Mouse (Mus musculus) midbrain, postnatal 0 days (tissue): Measurements from ENCODE around the gene Tnpo2. TPM values are rescaled to one million over a fixed set of nuclear protein-coding genes. Genes with fewer than 3 reads are reported as not detected.

Experiments
- ATAC-seq: fragments of 200-750 bp; cut with Nextera tagmentation; 2 replicates; pipeline ENCODE4 v1.8.0; 2017; ENCODE audit warnings: moderate number of reproducible peaks, mild to moderate bottlenecking, moderate TSS enrichment, moderate library complexity; ENCODE audit not compliant: low FRiP score
- DNase-seq: peaks from one replicate; pipeline ENCODE4 v3.0.0-alpha.2; 2015; ENCODE audit warnings: low spot score
- H3K27ac ChIP-seq: fragments of 300-500 bp; sonication (generic); 2 replicates; pipeline ENCODE4 v1.5.1; 2014; ENCODE audit warnings: low read depth, mild to moderate bottlenecking, low read length, mixed read lengths
- H3K27me3 ChIP-seq: fragments of 300-500 bp; sonication (generic); 2 replicates; pipeline ENCODE4 v1.6.1; 2014; ENCODE audit warnings: low read length, control low read depth, mixed read lengths; ENCODE audit not compliant: insufficient read depth
- H3K36me3 ChIP-seq: fragments of 300-500 bp; sonication (generic); 2 replicates; pipeline ENCODE4 v1.6.1; 2014; ENCODE audit warnings: low read length, control low read depth, mixed read lengths; ENCODE audit not compliant: insufficient read depth
- H3K4me1 ChIP-seq: fragments of 300-500 bp; sonication (generic); 2 replicates; pipeline ENCODE4 v1.6.1; 2014; ENCODE audit warnings: mild to moderate bottlenecking, control low read depth, antibody characterized with exemption, low read length, mixed read lengths; ENCODE audit not compliant: insufficient read depth
- H3K4me2 ChIP-seq: fragments of 300-500 bp; sonication (generic); 2 replicates; pipeline ENCODE4 v1.6.1; 2014; ENCODE audit warnings: low read depth, mild to moderate bottlenecking, low read length, mixed read lengths; ENCODE audit not compliant: poor library complexity, severe bottlenecking
- H3K4me3 ChIP-seq: fragments of 300-500 bp; sonication (generic); 2 replicates; pipeline ENCODE4 v1.5.1; 2014; ENCODE audit warnings: low read depth, mild to moderate bottlenecking, low read length, moderate library complexity
- H3K9ac ChIP-seq: fragments of 300-500 bp; sonication (generic); replicated peaks from 2 replicates; pipeline ENCODE4 v1.6.1; 2014; ENCODE audit warnings: mild to moderate bottlenecking, low read length, moderate library complexity, mixed read lengths; ENCODE audit not compliant: poor library complexity, severe bottlenecking
- H3K9me3 ChIP-seq: fragments of 300-500 bp; sonication (generic); 2 replicates; pipeline ENCODE4 v1.6.1; 2016; ENCODE audit warnings: low read length, control low read depth
- CTCF ChIP-seq: IDR thresholded peaks from 2 replicates; pipeline ENCODE4 v1.5.1; 2016; ENCODE audit warnings: antibody characterized with exemption, mild to moderate bottlenecking
- WGBS: fragments of 180-500 bp; shearing (Covaris S2); extraction: QIAGEN DNeasy Blood & Tissue Kit; methylation state at CpG from one replicate; pipeline ENCODE4 v1.1.7; 2014; 5-methylcytosine and 5-hydroxymethylcytosine counted together
- microRNA-seq: library from miRNA; unstranded; fragments of <30 nt; microRNA quantifications from one replicate; pipeline ENCODE4, GENCODE M21; 2016; ENCODE audit warnings: borderline number of aligned reads
- polyA plus RNA-seq: library from polyadenylated mRNA; unstranded; fragments of >200 nt; fragmentation: Nextera tagmentation; extraction: Ambion mirVana; gene quantifications from 2 replicates; pipeline ENCODE4 v1.2.1, GENCODE M21; 2015
- total RNA-seq: library from RNA; depleted of rRNA; stranded (reverse); fragments of >200 nt; gene quantifications from 2 replicates; pipeline ENCODE4 v1.2.3, GENCODE M21; 2014; rRNA removed

The Tnpo2 gene
- total and polyA plus RNA-seq, 2 experiments from 2014 or later: 53.5 to 174 TPM

GRCm38 (mm10) chr8:85096196-85096595 lies 59.5 kb downstream of the Tnpo2 start:
- whole genome bisulfite sequencing: 96% methylated on average over 16 of the region's 16 CpGs

GRCm38 (mm10) chr8:85096850-85097249 lies 60.1 kb downstream of the Tnpo2 start:
- 94% methylated on average over 4 of the region's 4 CpGs for WGBS
- Histone ChIP-seq H3K27ac (no peak overlapping the region), H3K36me3 (peaks cover 40% of the 10 kb centered on the region), H3K4me1 (no peaks in the 10 kb centered on the region), H3K9ac (no peak overlapping the region), H3K9me3 (no peaks in the 10 kb centered on the region), H3K4me3 (no peak overlapping the region), H3K27me3 (no peaks in the 10 kb centered on the region), H3K4me2 (no peak overlapping the region)
- DNase-seq (no peak), ATAC-seq (no peak)
- no peak for TF ChIP-seq CTCF

More at GRCm38 (mm10) chr8:85096196-85096595, 59.5 kb downstream of the Tnpo2 start:
- DNase-seq (no peak), ATAC-seq (no peak)
- no peaks in the 10 kb centered on the region for H3K9me3 ChIP-seq
- no peak overlapping the region for H3K4me3 ChIP-seq
- no peak overlapping the region for H3K27ac ChIP-seq
- no peaks in the 10 kb centered on the region for H3K27me3 ChIP-seq
- H3K4me2 ChIP-seq: no peak overlapping the region
- no peak overlapping the region for H3K9ac ChIP-seq
- peaks cover 40% of the 10 kb centered on the region for H3K36me3 ChIP-seq
- no peaks in the 10 kb centered on the region for H3K4me1 ChIP-seq
- TF ChIP-seq CTCF: no peak

GRCm38 (mm10) chr8:85100076-85100665 lies 63.5 kb downstream of the Tnpo2 start:
- Histone ChIP-seq H3K9ac (no peak overlapping the region), H3K27me3 (no peaks in the 10 kb centered on the region), H3K4me2 (no peak overlapping the region), H3K27ac (no peak overlapping the region), H3K4me3 (no peak overlapping the region), H3K36me3 (peaks cover 30% of the 10 kb centered on the region), H3K9me3 (no peaks in the 10 kb centered on the region), H3K4me1 (no peaks in the 10 kb centered on the region)
- no peak for TF ChIP-seq CTCF
- DNase-seq: no peak
- ATAC-seq: no peak
- WGBS: 84% methylated on average over 4 of the region's 4 CpGs

Small RNA genes within 50 kb of the gene (microRNA-seq; reads per million reads assigned to microRNA genes)
- 3.4 reads per million, percentile 2 among the genes with 10 or more reads in this experiment for gene Mir7070

Other genes with a start within 250 kb of the Tnpo2 start
- gene Nfix, start 236.6 kb upstream of the Tnpo2 start, total RNA-seq: 40.1 and 62.5 TPM in 2 replicates
- 41.7 and 53.7 TPM in 2 replicates for gene Nfix, start 236.6 kb upstream of the Tnpo2 start, polyA plus RNA-seq
- gene Dand5, start 214.1 kb upstream of the Tnpo2 start, total RNA-seq: 7.6 and 7.7 TPM in 2 replicates
- gene Dand5, start 214.1 kb upstream of the Tnpo2 start, polyA plus RNA-seq: 12.6 and 14.5 TPM in 2 replicates
- gene Gadd45gip1, start 205.4 kb upstream of the Tnpo2 start, total RNA-seq: 27.5 and 28.2 TPM in 2 replicates
- gene Gadd45gip1, start 205.4 kb upstream of the Tnpo2 start, polyA plus RNA-seq: 42.9 and 45.1 TPM in 2 replicates
- 43.8 and 57.5 TPM in 2 replicates for gene Rad23a, start 196.2 kb upstream of the Tnpo2 start, total RNA-seq
- 83.5 and 88.3 TPM in 2 replicates for gene Rad23a, start 196.2 kb upstream of the Tnpo2 start, polyA plus RNA-seq
- gene Calr, start 190.0 kb upstream of the Tnpo2 start, total RNA-seq: 369 and 436 TPM in 2 replicates
- gene Calr, start 190.0 kb upstream of the Tnpo2 start, polyA plus RNA-seq: 444 and 445 TPM in 2 replicates
- gene Farsa, start 179.9 kb upstream of the Tnpo2 start, total RNA-seq: 74.8 and 84.6 TPM in 2 replicates
- 92.7 and 103 TPM in 2 replicates for gene Farsa, start 179.9 kb upstream of the Tnpo2 start, polyA plus RNA-seq
- 29.5 and 31.7 TPM in 2 replicates for gene Syce2, start 164.8 kb upstream of the Tnpo2 start, total RNA-seq
- gene Syce2, start 164.8 kb upstream of the Tnpo2 start, polyA plus RNA-seq: 56.2 and 61.4 TPM in 2 replicates
- gene Gcdh, start 143.0 kb upstream of the Tnpo2 start, total RNA-seq: 22.1 and 30.5 TPM in 2 replicates
- gene Gcdh, start 143.0 kb upstream of the Tnpo2 start, polyA plus RNA-seq: 33.2 and 35.3 TPM in 2 replicates
- 0.52 TPM in 1 of 2 replicates, not detected in the other for gene Klf1, start 135.0 kb upstream of the Tnpo2 start, total RNA-seq
- gene Klf1, start 135.0 kb upstream of the Tnpo2 start, polyA plus RNA-seq: 0.36 and 0.52 TPM in 2 replicates
- 4.3 and 5.7 TPM in 2 replicates for gene Dnase2a, start 128.4 kb upstream of the Tnpo2 start, total RNA-seq
- 6.7 and 8.2 TPM in 2 replicates for gene Dnase2a, start 128.4 kb upstream of the Tnpo2 start, polyA plus RNA-seq
- 85.9 and 92.0 TPM in 2 replicates for gene Mast1, start 99.6 kb upstream of the Tnpo2 start, total RNA-seq
- 79.8 and 89.0 TPM in 2 replicates for gene Mast1, start 99.6 kb upstream of the Tnpo2 start, polyA plus RNA-seq
- gene Rtbdn, start 89.9 kb upstream of the Tnpo2 start, total RNA-seq: 4.5 and 6.2 TPM in 2 replicates
- gene Rtbdn, start 89.9 kb upstream of the Tnpo2 start, polyA plus RNA-seq: 4.8 and 5.3 TPM in 2 replicates
- gene Gm49661, start 67.5 kb upstream of the Tnpo2 start, total RNA-seq: not detected in 2 replicates
- gene Gm49661, start 67.5 kb upstream of the Tnpo2 start, polyA plus RNA-seq: not detected in 2 replicates
- gene Prdx2, start 67.3 kb upstream of the Tnpo2 start, total RNA-seq: 720 and 802 TPM in 2 replicates
- gene Prdx2, start 67.3 kb upstream of the Tnpo2 start, polyA plus RNA-seq: 904 and 934 TPM in 2 replicates
- gene Rnaseh2a, start 67.1 kb upstream of the Tnpo2 start, total RNA-seq: 40.5 and 48.9 TPM in 2 replicates
- gene Rnaseh2a, start 67.1 kb upstream of the Tnpo2 start, polyA plus RNA-seq: 36.5 and 39.7 TPM in 2 replicates
- gene Junb, start 58.2 kb upstream of the Tnpo2 start, total RNA-seq: 11.3 and 15.9 TPM in 2 replicates
- gene Junb, start 58.2 kb upstream of the Tnpo2 start, polyA plus RNA-seq: 5.3 and 6.1 TPM in 2 replicates
- gene Hook2, start 46.3 kb upstream of the Tnpo2 start, total RNA-seq: 21.4 and 32.5 TPM in 2 replicates
- gene Hook2, start 46.3 kb upstream of the Tnpo2 start, polyA plus RNA-seq: 40.1 and 41.3 TPM in 2 replicates
- gene Best2, start 22.4 kb upstream of the Tnpo2 start, total RNA-seq: 0.47 TPM in 1 of 2 replicates, not detected in the other
- gene Best2, start 22.4 kb upstream of the Tnpo2 start, polyA plus RNA-seq: 0.15 and 0.27 TPM in 2 replicates
- gene Asna1, start 11.6 kb upstream of the Tnpo2 start, total RNA-seq: 123 and 172 TPM in 2 replicates
- 137 and 151 TPM in 2 replicates for gene Asna1, start 11.6 kb upstream of the Tnpo2 start, polyA plus RNA-seq
- gene Trir, start 10.1 kb upstream of the Tnpo2 start, total RNA-seq: 266 and 292 TPM in 2 replicates
- gene Trir, start 10.1 kb upstream of the Tnpo2 start, polyA plus RNA-seq: 144 and 145 TPM in 2 replicates
- gene Fbxw9, start 23.1 kb downstream of the Tnpo2 start, total RNA-seq: 113 and 120 TPM in 2 replicates
- gene Fbxw9, start 23.1 kb downstream of the Tnpo2 start, polyA plus RNA-seq: 92.1 and 97.1 TPM in 2 replicates
- gene Gm5741, start 31.1 kb downstream of the Tnpo2 start, total RNA-seq: not detected in 2 replicates
- gene Gm5741, start 31.1 kb downstream of the Tnpo2 start, polyA plus RNA-seq: 2.2 TPM in 1 of 2 replicates, not detected in the other
- 66.3 and 77.1 TPM in 2 replicates for gene Dhps, start 34.8 kb downstream of the Tnpo2 start, total RNA-seq
- 128 and 129 TPM in 2 replicates for gene Dhps, start 34.8 kb downstream of the Tnpo2 start, polyA plus RNA-seq
- 92.6 and 105 TPM in 2 replicates for gene Wdr83os, start 43.8 kb downstream of the Tnpo2 start, total RNA-seq
- gene Wdr83os, start 43.8 kb downstream of the Tnpo2 start, polyA plus RNA-seq: 129 and 137 TPM in 2 replicates
- gene Wdr83, start 44.4 kb downstream of the Tnpo2 start, total RNA-seq: 27.4 and 34.1 TPM in 2 replicates
- gene Wdr83, start 44.4 kb downstream of the Tnpo2 start, polyA plus RNA-seq: 37.0 and 39.9 TPM in 2 replicates
- 29.7 and 33.7 TPM in 2 replicates for gene Man2b1, start 46.4 kb downstream of the Tnpo2 start, total RNA-seq
- 18.7 and 19.7 TPM in 2 replicates for gene Man2b1, start 46.4 kb downstream of the Tnpo2 start, polyA plus RNA-seq
- gene Zfp791, start 86.2 kb downstream of the Tnpo2 start, total RNA-seq: 2.6 and 4.9 TPM in 2 replicates
- 2.3 and 2.7 TPM in 2 replicates for gene Zfp791, start 86.2 kb downstream of the Tnpo2 start, polyA plus RNA-seq
- gene Cks1brt, start 115.0 kb downstream of the Tnpo2 start, total RNA-seq: not detected in 2 replicates
- not detected in 2 replicates for gene Cks1brt, start 115.0 kb downstream of the Tnpo2 start, polyA plus RNA-seq
- gene Olfr371, start 189.1 kb downstream of the Tnpo2 start, total RNA-seq: not detected in 2 replicates
- gene Olfr371, start 189.1 kb downstream of the Tnpo2 start, polyA plus RNA-seq: not detected in 2 replicates